Mouse (Mus musculus) pancreas, adult 10 weeks (tissue): ENCODE data around the gene Rpl9. TPM values are rescaled to one million over a fixed set of nuclear protein-coding genes. Genes with fewer than 3 reads are reported as not detected.

ENCODE experiments used
- polyA plus RNA-seq: library from polyadenylated mRNA; stranded (reverse); fragments of 350-450 nt; fragmentation: Illumina TruSeq; extraction: RNeasy Lipid Tissue Mini Kit (QIAGEN cat#74804); gene quantifications from one replicate; pipeline ENCODE4 v1.2.3, GENCODE M21; 2015; ENCODE audit warnings: low read depth, low replicate concordance; ENCODE audit not compliant: insufficient read depth

Rpl9 gene
- polyA plus RNA-seq: 504 TPM

GRCm38 (mm10) chr5:65390648-65391644 is at the start of gene Rpl9, which contains the start of gene Lias:
TSS of gene Rpl9 (minus strand) at chr5:65391444.
TSS of gene Lias (plus strand) at chr5:65391497.

GRCm38 (mm10) chr5:65435806-65436561 is 44.7 kb upstream of the Rpl9 start, which contains the start of gene Ugdh:
TSS of gene Ugdh (minus strand) at chr5:65435949.

DNA sequence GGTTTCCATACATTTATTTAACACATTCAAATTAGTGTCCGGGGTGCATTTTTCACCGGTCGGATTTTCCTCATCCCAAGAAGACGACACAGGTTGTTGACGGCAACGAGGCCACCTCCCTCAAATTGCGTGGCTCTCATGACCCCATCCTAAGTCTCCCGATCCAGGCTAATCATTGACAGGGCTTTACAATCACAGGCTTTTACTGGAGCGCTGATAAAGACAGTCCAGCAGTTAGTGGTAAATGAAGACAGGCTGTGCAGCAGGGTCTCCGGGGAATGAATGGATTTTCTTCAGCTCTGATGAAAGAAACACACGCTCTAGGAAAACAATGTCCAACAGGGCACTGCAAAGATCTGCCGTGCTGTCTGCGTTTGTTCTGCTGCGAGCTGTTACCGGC is 43.1 kb downstream of the Rpl9 start, which contains the start of gene Klb:
TSS of gene Klb (plus strand) at position 147 of the 400 bp plus-strand sequence.

Other genes with a start within 250 kb of the Rpl9 start
- gene Wdr19, start 191.7 kb downstream of the Rpl9 start, polyA plus RNA-seq: 1.3 TPM
- gene Rfc1, start 55.8 kb downstream of the Rpl9 start, polyA plus RNA-seq: 3.3 TPM
- gene Klb, start 43.1 kb downstream of the Rpl9 start, polyA plus RNA-seq: 1.8 TPM
- gene Lias, start 53 bp upstream of the Rpl9 start, polyA plus RNA-seq: 9.5 TPM
- gene Ugdh, start 44.5 kb upstream of the Rpl9 start, polyA plus RNA-seq: 8.7 TPM
- not detected for gene Gm43552, start 101.4 kb upstream of the Rpl9 start, polyA plus RNA-seq
- 51.3 TPM for gene Smim14, start 145.7 kb upstream of the Rpl9 start, polyA plus RNA-seq
- 15.6 TPM for gene Ube2k, start 145.8 kb upstream of the Rpl9 start, polyA plus RNA-seq